Mouse (Mus musculus): ENCODE data around the gene Trim39.
"Not testable (repeated sequence)": the region's sequence is repeated elsewhere in the genome, so short reads cannot be mapped to it uniquely, and the experiment has no call there.

Trim39 gene

GRCm38 (mm10) chr17:36252250-36252876, 19.7 kb downstream of the Trim39 start:
- peak; percentile 46 for DNase-seq (ENCODE audit: low read depth, low spot score)

GRCm38 (mm10) chr17:36248886-36249285, 23.2 kb downstream of the Trim39 start:
- DNase-seq (ENCODE audit: low read depth, low spot score), result no peak

GRCm38 (mm10) chr17:36245741-36246140, 26.3 kb downstream of the Trim39 start:
- no peak for DNase-seq (ENCODE audit: low read depth, low spot score)

GRCm38 (mm10) chr17:36244031-36244430, 28.0 kb downstream of the Trim39 start:
- no peak for DNase-seq (ENCODE audit: low read depth, low spot score)

GRCm38 (mm10) chr17:36240637-36241213, 31.3 kb downstream of the Trim39 start:
- no peak for DNase-seq (ENCODE audit: low read depth, low spot score)

- DNase-seq (ENCODE audit: low read depth, low spot score), result no peak
Measured at GRCm38 (mm10) chr17:36237321-36237921, 34.6 kb downstream of the Trim39 start.

- DNase-seq (ENCODE audit: low read depth, low spot score), result not testable (repeated sequence)
Measured at GRCm38 (mm10) chr17:36235300-36235699, 36.7 kb downstream of the Trim39 start.

- no peak for DNase-seq (ENCODE audit: low read depth, low spot score)
Measured at GRCm38 (mm10) chr17:36233572-36233971, 38.5 kb downstream of the Trim39 start.

- DNase-seq (ENCODE audit: low read depth, low spot score), result peak; percentile 100
Measured at GRCm38 (mm10) chr17:36231318-36231717, 40.7 kb downstream of the Trim39 start.

GRCm38 (mm10) chr17:36229046-36229445, 43.0 kb downstream of the Trim39 start:
- DNase-seq (ENCODE audit: low read depth, low spot score), result no peak

GRCm38 (mm10) chr17:36226921-36227320, 45.1 kb downstream of the Trim39 start:
- DNase-seq (ENCODE audit: low read depth, low spot score), result no peak

GRCm38 (mm10) chr17:36225231-36225824, 46.7 kb downstream of the Trim39 start:
- no peak for DNase-seq (ENCODE audit: low read depth, low spot score)

- DNase-seq (ENCODE audit: low read depth, low spot score), result no peak
Measured at GRCm38 (mm10) chr17:36224451-36224850, 47.6 kb downstream of the Trim39 start.

- no peak for DNase-seq (ENCODE audit: low read depth, low spot score)
Measured at GRCm38 (mm10) chr17:36218594-36219155, 53.4 kb downstream of the Trim39 start.

- no peak for DNase-seq (ENCODE audit: low read depth, low spot score)
Measured at GRCm38 (mm10) chr17:36215586-36215985, 56.5 kb downstream of the Trim39 start.
